Mouse (Mus musculus) kidney, postnatal 36 days (tissue): ENCODE data around the gene Ghrh.

Experiments used
- DNase-seq, 2 experiments: peaks; one replicate each; pipeline ENCODE4 v3.0.0; 2021 to 2022; ENCODE audit warnings: mixed read lengths in 2 of 2

Ghrh gene

DNA sequence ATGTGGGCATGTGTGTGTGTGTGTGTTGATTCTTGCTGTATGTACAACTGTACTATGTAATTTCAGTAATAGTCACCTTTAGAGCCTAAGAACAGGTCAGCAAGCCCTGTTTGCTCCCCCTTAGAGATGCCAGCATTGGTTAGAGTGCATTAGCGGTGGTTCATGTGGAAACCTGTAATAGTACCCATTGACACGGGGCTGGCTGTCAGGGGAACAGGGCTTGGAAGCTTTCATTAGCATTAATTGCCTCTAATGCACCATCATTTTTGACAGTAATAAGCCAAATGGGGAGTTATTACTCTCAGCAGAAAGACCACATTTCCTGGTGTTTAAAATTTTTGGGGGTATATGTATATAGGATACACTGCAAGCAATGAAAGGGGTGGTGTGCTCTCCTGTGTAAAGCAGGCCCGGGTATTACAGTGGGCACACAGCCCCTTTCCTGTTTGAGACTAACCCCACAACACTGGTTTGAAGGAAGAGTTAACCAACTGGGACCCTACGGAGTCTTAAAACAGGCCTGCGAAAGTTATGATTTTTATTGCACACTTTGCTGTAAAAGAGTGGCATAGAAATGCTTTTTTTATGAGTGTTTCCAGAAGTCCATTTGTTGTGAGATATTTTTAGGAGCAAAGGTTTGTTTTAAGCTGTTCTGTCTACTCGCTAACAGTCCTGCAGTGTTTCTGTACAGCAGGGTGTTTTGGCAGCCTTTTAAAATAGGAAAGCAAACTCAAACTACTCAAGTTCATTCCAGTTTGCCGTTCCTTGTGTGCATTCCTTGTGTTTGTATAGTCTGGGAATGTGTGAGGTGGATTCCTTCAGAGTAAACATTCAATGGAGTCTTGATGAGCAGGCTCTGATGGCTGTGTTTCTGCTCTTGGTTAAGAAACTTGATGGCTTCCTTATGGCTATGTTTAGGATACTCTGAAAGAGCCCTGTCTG lies 40.9 kb downstream of the Ghrh start:
- no peak for DNase-seq

DNA sequence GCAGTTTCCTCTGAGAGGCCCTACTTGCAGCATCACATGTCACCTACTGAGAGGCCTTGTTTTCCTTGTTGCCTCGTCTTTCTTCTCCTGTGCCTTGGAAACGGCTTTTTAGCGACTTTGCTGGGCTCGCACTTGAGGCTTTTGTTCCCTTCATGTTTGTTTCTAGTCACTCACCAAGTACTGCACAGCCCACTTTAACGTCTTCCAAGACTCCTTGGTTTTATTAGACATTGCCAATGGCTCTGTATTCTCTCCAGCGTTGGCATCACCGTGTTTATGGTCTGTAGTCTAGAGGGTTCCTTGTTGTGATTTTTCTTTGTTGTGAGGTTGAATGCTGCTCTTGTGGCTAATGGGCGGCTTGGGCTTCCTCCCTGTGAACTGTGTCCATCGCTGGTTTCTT lies 44.2 kb downstream of the Ghrh start:
- DNase-seq: no peak

DNA sequence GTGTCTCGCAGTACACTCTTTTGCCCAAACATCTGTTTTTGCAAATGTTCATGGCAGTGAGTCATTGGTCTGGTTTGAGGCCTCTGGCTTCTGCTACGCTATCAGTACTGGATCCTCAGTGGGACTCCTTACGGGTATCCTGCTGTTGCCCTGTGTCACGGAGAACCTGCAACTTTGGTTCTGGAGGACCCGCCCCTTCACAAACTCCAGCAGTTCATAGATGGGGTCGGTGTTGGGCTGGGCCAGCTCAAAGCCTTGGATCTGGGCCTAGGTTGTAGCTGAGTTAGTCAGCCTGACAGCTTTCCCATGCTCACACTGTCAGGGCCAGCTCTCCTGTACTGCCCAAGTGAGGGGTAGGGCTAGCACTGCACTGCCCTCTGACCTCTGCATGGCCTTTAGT lies 47.3 kb downstream of the Ghrh start:
- no peak for DNase-seq

DNA sequence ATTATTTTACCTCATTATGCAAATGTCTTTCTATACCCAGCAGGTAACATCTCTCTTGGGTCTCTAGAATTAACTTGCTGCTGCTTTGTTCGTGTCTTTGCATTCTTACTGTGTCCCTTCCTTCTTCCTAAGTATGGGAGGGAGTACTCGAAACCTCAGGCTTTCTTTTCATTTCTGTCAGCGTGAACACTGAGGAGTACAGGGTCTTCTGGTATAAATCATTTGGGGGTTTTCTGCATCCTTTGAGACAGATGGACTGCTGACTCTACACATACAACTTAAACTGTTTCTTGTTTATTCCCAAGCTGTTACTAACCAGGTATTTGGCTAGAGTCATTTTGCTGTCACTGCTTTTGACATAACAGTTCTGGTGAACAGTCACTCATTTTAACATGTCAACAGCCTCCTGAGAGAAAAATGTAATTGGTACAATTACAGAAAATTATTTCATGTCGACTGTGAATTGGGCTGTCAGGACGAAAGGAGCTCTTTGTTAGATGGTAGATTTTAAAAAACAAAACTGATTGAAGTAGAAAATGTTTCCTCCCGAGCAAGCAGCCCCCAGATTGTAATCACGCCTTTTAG lies 51.1 kb downstream of the Ghrh start:
- DNase-seq: no peak

DNA sequence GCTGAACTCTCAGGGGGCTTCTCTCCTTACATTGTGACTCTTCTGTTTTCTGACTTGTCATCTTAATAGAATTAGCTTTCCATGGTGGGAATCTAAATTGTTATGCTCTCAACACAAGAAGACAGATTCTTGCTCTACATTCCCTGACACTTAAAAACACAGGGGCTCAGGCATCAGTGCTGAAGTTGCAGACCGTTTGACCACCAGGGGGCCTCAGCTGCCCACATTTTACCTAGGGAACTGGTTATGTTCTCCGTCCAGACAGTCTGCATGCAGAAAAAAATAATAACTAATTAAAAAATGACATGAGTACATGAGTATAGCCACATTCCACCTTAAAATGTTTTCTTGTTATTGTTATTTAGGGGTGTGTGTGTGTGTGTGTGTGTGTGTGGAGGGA lies 55.2 kb downstream of the Ghrh start:
- peak; percentile 61 to 90 for DNase-seq

DNA sequence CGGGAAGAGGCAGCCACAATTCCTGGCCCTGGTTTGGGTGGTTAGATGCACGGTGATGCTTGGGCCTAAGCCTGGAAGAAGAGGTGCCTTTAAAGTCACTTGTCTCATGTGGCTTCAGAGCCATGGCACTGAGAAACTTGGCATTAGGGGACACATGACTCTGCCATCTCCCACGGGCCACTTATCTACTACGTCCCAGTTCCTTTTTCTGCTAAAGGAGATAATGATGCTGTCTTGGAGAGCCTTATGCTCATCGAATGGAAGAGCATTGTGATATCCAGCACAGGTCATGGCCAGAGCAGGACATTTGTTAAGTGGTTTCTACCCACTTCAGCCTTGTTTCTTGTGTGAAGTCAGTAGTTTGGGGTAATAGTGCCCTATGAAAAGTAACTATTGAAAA lies 58.3 kb downstream of the Ghrh start:
- no peak for DNase-seq

DNA sequence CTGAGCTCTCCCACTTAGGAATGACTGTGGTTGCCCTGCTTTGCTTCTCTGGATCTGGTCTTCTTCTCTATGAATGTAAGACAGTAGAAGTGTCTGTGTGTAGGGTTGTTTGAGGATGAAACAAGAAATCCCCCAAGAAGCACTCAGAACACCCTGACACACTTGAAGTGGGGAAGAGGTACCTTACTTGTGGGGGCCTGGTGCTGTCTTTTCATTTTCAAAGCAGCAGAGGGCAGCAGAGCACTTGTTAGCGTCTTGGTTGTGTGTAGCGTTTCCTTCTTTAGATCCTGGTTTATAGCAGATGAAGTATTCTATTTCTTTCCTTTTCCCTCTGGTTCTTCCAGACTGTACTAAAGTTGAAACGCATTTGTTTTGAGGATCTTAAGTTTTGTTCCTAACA lies 59.8 kb downstream of the Ghrh start:
- DNase-seq: peak; percentile 38 to 69

DNA sequence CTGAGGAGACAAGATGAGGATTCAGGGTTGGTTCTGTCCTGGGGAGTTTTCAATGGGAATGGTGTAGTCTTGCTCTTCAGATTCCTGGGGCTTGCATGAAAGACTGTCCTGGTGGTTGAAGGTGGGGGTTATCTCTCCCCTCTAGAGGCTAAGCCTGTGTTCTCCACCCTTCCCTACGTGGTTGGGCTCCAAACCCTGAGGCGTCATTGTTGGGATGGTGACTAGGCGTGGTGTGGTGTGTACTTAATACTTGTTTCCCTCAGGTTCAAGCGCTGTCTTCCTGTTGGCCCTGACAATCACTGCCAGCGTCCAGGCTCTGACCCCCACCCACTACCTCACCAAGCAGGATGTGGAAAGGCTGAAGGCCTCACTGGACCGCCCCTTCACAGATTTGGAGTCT lies 64.0 kb downstream of the Ghrh start:
- no peak for DNase-seq
